Mouse (Mus musculus): ENCODE results near the gene Mfsd2a.

The Mfsd2a gene

GRCm38 (mm10) chr4:122979826-122980225, 18.8 kb upstream of the Mfsd2a start:
- DNase-seq (ENCODE audit: low spot score in 2 of 2) = no peak

DNA sequence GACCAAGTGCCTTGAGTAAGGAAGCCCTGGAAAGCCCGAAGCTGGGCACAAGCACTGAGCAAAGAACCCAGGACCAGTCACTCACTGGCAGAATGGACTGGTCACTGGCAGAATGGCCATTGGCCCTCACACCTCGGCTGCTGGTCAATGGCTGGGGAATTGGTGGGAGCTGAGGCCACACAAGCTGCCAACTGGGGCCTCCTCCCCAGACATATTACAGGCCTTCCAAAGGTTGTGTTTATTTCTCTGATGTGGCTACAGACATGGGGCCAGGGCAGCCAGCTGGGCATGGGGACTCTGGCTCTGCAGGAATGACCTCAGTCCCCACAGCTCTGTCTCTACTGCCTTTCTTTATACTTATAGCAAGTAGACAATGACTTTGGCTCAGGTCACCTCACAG, 17.9 kb upstream of the Mfsd2a start:
- DNase-seq (ENCODE audit: low spot score in 2 of 2) = no peak

GRCm38 (mm10) chr4:122976885-122977284, 15.9 kb upstream of the Mfsd2a start:
- DNase-seq (ENCODE audit: low spot score in 2 of 2) = no peak

DNA sequence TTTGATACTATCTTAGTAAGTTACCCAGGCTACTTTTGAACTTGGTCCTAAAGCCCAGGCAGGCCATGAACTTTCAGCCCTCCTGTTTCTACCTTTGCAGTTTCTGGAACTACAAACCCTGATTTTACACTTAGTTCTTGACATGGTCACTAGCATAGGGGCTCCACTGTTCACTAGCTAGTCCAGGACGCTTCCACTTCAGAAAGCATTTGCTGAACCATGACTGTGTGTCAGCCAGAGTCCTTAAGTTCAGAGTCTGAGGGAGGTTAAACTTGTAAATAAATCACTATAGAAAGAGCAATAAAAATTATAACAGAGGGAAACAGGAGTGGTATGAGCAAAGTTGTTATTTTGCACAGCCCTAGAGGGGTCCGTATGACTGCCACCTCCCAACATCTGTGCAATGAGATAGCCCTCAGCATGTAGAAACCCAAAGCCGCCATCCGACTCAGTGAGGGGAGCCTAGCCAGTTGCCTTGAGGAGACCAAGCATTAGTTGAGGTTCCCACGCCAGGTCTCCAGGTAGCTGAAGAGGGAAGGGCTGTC, 14.1 kb upstream of the Mfsd2a start:
- DNase-seq (ENCODE audit: low spot score in 2 of 2) = no peak

DNA sequence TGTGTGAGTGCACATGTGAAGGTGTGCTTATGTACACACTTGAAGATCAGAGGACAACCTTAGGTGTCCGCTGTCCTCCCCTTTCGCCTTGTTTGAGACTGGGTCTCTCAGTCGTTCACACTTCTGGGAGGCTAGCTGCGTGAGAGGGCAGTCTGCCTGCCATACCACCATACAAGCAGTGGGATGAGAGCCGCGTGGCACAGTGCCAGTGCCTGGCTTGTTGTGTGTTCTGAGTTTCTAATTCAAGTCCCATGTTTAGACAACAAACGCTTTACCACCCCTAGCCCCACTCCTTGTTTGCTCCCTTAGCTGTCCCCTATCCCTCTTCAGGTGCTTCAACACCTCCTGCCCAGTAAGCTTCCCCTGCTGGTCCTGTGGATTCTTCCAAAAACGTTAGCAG, 11.1 kb upstream of the Mfsd2a start:
- DNase-seq (ENCODE audit: low spot score in 2 of 2) = no peak

DNA sequence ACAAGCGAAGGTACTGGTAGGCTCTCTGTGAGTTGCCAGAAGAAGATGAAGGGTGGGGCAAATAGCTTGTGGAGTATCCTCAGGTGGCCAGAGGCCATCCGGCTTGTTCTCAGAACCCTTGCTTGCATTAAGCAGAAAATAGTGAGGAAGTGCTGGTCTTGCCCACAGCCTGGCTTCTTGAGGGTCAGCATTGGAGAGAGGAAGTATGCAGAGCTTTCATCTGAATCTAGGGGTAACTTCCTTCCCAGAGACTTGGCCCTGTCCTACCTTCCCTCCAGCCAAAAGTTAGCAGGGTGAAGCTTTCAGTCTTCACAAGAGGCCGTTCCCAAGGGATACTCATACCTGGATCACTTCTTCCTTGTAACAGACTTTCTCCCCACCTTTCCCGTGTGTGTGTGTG, 10.7 kb upstream of the Mfsd2a start:
- DNase-seq (ENCODE audit: low spot score in 2 of 2) = no peak

DNA sequence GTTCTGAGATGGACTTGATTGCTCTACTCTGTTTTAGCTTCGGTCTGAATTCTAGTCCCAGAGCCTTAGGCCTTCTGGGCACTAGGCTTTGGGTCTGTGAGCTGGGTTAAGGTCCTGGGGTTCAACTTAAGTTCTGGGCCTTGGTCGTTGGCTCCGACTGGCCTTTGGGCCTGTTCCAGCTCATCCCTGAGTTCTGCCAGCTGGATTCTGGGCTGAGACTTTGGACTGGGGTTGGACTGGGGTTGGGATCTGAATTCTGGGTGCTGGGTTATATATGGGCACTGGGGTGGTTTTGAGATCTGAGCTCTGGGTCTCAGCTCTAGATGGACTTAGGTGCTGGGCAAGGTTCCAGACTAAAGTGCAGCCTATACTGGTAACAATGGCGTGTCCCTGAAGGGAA, 10.2 kb upstream of the Mfsd2a start:
- DNase-seq (ENCODE audit: low spot score in 2 of 2) = no peak

DNA sequence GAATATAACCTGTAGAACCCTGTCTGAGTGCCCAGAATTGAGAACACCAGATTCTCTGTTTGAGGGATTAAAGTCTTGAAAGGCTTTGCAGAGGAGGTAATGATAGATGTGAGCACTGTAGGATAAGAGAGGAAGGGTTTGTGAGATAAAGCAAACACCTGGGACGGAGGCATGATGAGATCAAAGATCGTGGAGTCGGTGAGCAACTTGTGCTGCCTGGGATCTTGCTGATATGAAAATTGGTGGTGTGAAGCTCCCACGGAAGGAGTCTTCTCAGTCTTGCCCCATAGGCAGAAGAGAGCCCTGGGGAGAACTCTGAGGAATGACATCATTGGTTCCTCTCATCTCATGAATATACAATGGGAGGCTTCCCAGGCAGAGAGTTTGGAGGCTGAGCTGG, 7.1 kb upstream of the Mfsd2a start:
- DNase-seq (ENCODE audit: low spot score in 2 of 2) = no peak

- DNase-seq (ENCODE audit: low spot score in 2 of 2) = no peak
These were observed 1.8 kb upstream of the Mfsd2a start for GRCm38 (mm10) chr4:122962751-122963150.

GRCm38 (mm10) chr4:122961589-122961988, 601 bp upstream of the Mfsd2a start:
- DNase-seq (ENCODE audit: low spot score in 2 of 2) = no peak

DNA sequence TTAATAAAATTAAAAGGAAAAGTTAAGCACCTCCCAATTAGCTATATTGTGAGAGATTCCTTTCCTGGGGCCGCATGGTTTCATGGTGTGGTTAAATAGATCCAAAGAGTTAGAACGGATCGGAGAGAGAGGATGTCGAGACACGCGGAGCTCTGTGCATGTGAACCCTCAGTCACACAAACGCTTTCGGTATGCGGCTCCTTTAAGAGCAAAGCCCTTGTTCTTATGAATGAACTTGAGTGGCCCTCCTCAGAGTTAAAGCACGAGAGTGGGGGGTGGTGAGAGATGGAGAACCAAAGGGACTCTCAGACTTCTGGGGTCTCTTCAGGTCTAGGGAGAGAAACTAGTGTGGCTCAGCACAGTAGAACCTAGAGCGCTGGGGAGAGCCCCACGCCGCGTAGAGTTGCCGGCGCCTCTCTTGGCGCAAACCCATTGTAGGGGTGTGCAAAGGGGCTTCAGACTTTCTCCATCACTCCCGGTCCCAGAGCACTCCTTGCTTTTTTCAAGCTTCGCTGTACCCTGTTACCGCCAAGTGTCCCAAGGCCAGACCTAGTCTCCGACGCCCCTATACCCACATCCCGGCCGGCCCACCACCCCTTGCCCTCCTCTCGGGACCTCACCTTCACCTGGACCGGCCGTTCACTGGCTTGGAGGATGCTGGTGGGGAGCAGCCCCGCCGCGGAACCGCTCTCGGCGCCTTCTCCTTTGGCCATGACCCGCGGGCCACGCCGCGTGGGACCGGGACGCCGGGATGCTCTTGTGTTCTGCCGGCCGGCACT, 478 bp downstream of the Mfsd2a start:
- DNase-seq (ENCODE audit: low spot score in 2 of 2) = peak; percentile 20 to 28

DNA sequence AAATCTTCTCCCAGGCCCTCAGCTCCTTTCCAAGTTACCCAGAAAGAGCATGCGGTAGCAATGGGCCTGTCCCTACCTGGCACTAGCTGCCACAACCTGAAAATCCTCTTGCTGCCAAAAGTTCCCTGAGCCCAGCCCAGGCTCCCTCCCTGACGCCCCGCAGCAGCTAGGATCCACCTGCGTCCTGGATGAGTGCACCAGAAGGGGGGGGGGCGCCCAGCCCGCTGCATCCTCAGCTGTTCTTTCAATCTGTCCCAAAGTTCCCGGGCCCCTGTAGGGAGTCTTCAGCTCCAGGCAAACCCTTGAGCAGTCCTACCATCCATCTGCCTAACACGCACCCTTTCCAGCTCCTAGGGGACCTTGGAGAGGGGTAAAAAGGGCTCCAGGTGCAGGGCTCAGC, 1.2 kb downstream of the Mfsd2a start:
- no peak for DNase-seq (ENCODE audit: low spot score in 2 of 2)

GRCm38 (mm10) chr4:122958491-122959031, 2.4 kb downstream of the Mfsd2a start:
- peak; percentile 16 to 62 for DNase-seq (ENCODE audit: low spot score in 2 of 2)

DNA sequence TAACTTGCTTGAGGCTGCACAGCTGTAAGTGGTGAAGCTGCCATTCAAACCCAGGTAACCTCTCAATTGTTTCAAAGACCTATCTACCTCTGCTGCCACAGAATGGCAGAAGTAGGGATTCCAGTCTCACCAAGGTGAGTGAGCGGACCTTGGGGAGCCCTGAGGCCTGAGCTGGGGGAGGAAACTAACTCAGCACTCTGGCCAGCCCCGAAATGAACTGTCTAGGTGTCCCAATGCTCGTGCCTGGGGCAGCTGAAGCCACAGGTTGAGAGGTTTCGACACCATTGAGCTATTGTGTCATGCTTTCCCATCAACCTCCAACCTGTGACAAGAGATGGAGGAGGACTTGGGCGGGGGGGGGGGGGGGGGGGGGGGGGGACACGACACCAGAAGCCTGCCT, 4.7 kb downstream of the Mfsd2a start:
- no peak for DNase-seq (ENCODE audit: low spot score in 2 of 2)

- peak; percentile 83 to 87 for DNase-seq (ENCODE audit: low spot score in 2 of 2)
These were observed 5.4 kb downstream of the Mfsd2a start for GRCm38 (mm10) chr4:122955412-122956136.

DNA sequence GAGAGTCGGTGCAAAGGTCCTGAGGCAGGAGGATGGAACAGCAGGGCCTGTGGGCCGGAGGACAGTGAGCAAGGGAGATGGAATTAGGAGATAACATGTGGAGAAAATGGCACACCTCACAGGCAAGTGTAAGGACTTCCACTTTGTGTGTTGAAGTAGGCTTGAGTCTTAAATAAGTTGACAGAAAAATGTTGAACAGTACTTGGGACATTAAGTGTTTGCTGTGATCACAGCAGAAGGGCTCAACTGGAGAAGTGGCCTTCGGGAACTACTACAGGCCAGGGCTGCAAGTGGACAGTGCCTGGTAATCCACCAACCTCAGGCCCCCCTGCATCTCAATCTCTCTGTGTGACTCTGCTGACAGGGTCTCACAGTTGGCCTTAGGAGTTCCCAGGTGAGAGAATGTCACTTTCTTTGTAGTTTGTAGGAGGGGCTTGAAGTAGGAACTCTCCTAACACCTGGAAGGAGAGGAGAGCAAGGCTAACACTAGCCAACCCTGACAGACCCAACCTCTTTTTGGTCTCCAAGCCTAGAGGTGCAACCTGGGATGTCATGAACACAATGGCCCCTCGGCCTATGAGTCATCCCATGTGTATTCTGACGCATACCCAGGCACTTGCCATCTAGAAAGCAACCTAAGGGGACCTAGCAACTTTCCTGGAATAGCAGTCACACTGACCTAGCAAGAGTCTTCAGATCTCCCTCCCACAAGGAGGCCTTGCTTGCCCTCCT, 6.1 kb downstream of the Mfsd2a start:
- no peak for DNase-seq (ENCODE audit: low spot score in 2 of 2)

DNA sequence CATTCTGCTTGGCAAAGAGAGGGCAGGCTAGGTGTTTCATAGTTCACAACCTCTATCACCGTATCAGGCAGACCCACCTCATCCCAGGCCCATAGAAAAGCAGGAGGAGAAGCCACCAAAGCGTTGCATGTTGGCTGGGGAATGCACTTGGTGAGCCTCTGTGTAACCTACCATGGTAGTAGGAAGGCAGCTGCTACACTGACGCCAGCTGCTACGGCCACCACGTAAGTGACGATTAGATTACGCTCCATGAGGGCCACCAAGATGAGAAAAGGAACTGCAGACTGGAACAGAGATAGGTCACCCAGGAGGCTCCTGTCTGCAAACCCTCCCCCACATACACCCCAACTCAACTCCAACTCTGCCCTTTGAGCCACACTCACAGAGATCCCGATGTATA, 11.9 kb downstream of the Mfsd2a start:
- DNase-seq (ENCODE audit: low spot score in 2 of 2) = no peak

DNA sequence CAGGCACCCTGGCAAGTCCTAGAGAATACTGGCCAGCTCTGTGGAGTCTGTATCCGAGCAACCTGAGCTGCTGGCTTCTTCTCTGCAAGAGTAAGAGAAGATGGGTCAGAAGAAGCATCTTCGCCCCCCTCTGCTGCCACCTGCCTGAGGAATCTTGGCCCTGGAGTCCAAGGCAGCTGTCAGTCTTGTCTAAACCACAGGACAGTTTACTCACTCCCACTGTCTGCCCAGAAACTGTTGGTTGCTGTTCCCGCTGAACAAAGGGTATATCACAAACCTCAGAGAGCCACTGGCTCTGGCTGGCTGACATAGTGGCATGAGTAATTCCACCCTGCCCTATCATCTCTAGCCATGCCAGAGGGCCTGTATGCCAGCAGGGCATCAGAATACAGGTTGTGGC, 13.8 kb downstream of the Mfsd2a start:
- no peak for DNase-seq (ENCODE audit: low spot score in 2 of 2)

DNA sequence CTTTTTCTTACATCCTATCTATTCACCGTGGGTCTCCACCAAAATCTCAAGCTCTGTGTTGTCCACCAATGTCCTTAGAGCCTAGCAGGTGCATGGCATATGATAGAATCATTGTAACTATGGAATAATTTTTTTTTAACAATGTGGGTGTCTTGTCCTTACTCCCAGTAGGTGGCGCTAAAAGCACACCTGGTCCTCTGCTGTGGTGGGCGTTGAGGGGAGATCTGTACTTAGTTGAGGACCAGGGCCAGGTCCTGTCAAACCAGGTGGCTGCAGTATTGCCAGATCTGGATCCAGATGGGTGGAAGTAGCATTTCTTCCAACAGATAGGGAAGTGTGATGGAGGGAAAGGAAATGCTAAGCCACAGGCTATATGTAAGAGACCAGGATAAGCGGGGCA, 16.6 kb downstream of the Mfsd2a start:
- peak in 1 of 2 experiments; percentile 19 for DNase-seq (ENCODE audit: low spot score in 2 of 2)

GRCm38 (mm10) chr4:122939048-122939796, 21.8 kb downstream of the Mfsd2a start:
- DNase-seq (ENCODE audit: low spot score in 2 of 2) = no peak

GRCm38 (mm10) chr4:122937489-122937888, 23.5 kb downstream of the Mfsd2a start:
- DNase-seq (ENCODE audit: low spot score in 2 of 2) = peak; percentile 18 to 24
